Mouse (Mus musculus): ENCODE data around the gene Stard13. TPM values are rescaled to one million over a fixed set of nuclear protein-coding genes. Genes with fewer than 3 reads are reported as not detected.

Stard13 gene
- polyA plus RNA-seq, 1 experiment from 2014 or later = 9.0 TPM

DNA sequence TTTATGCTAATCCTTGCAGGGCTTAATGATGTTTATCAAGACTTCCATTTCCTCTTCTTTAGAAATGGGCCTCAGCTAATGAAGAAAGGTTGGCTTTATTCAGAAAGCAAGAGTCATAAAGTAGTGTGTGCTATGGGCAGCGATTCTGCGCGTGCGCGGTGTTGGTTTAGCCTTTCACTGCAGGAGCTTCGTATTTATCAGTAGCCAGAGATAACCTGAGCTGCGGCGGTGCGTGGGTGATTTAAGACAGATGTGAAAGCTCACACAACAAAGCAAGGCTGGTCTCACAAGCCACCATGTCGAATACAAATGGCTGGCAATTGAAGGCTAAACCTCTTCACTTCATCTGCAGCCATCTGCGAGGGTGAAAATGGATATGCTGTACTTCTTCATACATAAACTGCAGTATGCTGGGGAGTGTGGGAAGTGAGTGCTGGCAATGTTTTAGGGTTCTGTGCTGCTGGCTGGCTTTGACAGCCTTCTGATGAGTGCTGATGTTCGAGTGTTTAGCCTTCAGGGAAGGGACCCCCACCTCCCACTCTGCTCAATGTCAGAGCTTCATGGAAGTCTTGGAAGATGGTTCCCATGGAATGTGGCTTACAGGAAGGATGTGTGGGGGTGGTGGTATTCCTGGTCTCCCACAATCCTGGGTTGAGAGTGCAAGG is 177.2 kb downstream of the Stard13 start:
- no peaks in the 10 kb centered on the region for H3K27me3 ChIP-seq
- H3K27ac ChIP-seq (replicated peaks) = peak overlapping the region; percentile 36; the same call in 1 of the 2 replicates
- peak; percentile 48; the same call in 1 of the 2 replicates for ATAC-seq (ENCODE audit: insufficient number of reproducible peaks, low FRiP score, low TSS enrichment, low read depth)
- no peak overlapping the region for H3K9ac ChIP-seq
- WGBS = 47% methylated on average over 12 of the region's 12 CpGs
- H3K4me3 ChIP-seq (replicated peaks) = no peak overlapping the region
- 0 out of 2 replicates have a peak, but pooled peaks cover 7% of the 10 kb centered on the region for H3K9me3 ChIP-seq (replicated peaks)
- peaks cover 7% of the 10 kb centered on the region; the same call in 1 of the 2 replicates for H3K36me3 ChIP-seq
- peaks cover 26% of the 10 kb centered on the region; the same call in 1 of the 2 replicates for H3K4me1 ChIP-seq
- no peak overlapping the region for H3K4me2 ChIP-seq (replicated peaks)

DNA sequence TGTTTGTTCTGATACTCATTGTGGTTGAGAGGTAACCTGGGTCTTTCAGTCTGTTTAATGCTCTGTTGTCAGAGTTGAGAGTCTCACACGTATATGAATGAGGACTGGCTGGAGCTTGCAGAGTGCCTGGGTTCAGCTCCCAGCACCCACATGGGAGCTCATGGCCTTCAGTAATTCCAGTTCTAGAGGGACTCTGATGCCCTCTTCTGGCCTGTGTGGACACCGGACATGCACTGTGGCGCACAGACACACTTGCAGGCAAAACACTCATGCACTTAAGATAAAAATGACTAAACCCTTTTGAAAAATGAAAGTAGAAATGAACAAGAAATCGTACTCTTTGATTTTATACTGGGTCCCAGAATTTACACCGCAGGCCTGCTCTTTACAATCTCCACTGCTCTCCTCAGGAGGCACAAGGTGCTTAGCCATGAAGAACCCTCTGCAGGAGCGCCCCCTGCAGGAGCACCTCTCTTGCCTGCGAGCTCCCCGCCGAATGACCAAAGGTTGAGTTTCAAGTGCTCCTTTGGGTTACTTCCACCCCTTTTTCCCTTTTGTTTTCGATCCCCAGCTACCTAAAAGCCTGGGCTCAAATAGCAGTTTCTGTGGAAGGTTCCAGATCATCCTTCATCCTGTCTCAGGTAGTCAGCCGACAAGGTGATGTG is 178.1 kb downstream of the Stard13 start:
- Histone ChIP-seq H3K9ac (no peak overlapping the region), H3K9me3 (replicated peaks) (0 out of 2 replicates have a peak, but pooled peaks cover 7% of the 10 kb centered on the region), H3K36me3 (peaks cover 7% of the 10 kb centered on the region; the same call in 1 of the 2 replicates), H3K27ac (replicated peaks) (no peak overlapping the region), H3K4me2 (replicated peaks) (no peak overlapping the region), H3K27me3 (no peaks in the 10 kb centered on the region), H3K4me1 (peaks cover 26% of the 10 kb centered on the region; the same call in 1 of the 2 replicates), H3K4me3 (replicated peaks) (no peak overlapping the region)
- ATAC-seq (ENCODE audit: insufficient number of reproducible peaks, low FRiP score, low TSS enrichment, low read depth) = no peak
- 90% methylated on average over 11 of the region's 11 CpGs for WGBS

DNA sequence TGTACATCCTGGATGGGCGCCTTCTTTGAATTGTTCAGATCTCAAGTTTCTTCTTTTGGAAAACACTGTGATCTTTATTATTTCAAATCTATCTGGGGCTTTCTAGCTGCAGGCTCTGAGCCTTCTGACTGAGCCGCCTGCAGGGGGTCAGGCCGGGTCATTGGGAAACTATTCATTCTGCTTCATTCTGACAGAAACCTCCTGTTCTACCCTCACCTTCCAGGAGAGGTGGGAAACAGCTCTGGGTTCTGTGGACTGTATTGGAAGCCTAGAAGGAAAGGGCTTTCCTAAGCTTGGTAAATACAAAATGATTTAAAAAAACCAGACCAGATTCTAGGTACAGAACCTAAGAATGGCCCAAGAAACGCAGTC is 178.9 kb downstream of the Stard13 start:
- WGBS = 37% methylated on average over 4 of the region's 4 CpGs
- ATAC-seq (ENCODE audit: insufficient number of reproducible peaks, low FRiP score, low TSS enrichment, low read depth) = no peak
- Histone ChIP-seq H3K36me3 (peaks cover 10% of the 10 kb centered on the region; the same call in 1 of the 2 replicates), H3K4me1 (peaks cover 25% of the 10 kb centered on the region; the same call in 1 of the 2 replicates), H3K9ac (no peak overlapping the region), H3K4me3 (replicated peaks) (no peak overlapping the region), H3K27ac (replicated peaks) (peak overlapping the region; percentile 29; the same call in 1 of the 2 replicates), H3K27me3 (no peaks in the 10 kb centered on the region), H3K4me2 (replicated peaks) (no peak overlapping the region), H3K9me3 (replicated peaks) (0 out of 2 replicates have a peak, but pooled peaks cover 7% of the 10 kb centered on the region)

DNA sequence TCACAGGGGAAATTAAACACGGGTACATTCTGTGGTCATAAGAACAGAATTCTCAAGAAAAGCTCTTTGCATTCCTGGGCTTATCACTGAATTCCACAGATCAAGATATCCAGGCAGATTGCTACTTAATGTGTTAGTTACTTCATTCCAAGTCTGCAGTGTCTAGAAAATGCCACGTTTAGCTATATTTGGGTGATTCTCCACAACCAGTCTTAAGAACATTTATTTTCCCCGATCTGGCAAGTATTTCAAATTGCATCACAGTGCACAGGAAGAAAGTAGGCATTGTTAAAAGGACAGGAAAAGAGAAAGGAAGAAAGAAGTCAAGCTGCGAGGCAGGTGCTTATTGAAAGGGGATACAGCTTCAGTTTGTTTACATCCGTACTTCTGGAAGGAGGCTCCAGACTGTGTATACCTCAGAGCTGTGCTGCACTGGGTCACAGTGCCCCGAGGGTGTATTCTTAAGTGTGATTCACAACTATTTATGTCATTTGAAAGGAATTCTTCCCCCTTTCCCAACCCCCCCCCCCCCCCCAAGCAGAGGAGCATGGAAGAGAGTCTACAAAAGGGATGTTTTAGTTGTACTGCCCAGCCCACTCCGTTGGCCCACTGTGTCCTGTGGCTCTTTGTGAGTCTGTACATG is 179.4 kb downstream of the Stard13 start:
- Histone ChIP-seq H3K9ac (no peak overlapping the region), H3K4me2 (replicated peaks) (no peak overlapping the region), H3K4me1 (peaks cover 22% of the 10 kb centered on the region; the same call in 1 of the 2 replicates), H3K4me3 (replicated peaks) (no peak overlapping the region), H3K36me3 (peaks cover 10% of the 10 kb centered on the region; the same call in 1 of the 2 replicates), H3K27me3 (no peaks in the 10 kb centered on the region), H3K27ac (replicated peaks) (0 out of 2 replicates have a peak overlapping the region, but pooled peaks have one; percentile 29), H3K9me3 (replicated peaks) (0 out of 2 replicates have a peak, but pooled peaks cover 7% of the 10 kb centered on the region)
- ATAC-seq (ENCODE audit: insufficient number of reproducible peaks, low FRiP score, low TSS enrichment, low read depth) = peak; percentile 68
- 19% methylated on average over 7 of the region's 7 CpGs for WGBS

DNA sequence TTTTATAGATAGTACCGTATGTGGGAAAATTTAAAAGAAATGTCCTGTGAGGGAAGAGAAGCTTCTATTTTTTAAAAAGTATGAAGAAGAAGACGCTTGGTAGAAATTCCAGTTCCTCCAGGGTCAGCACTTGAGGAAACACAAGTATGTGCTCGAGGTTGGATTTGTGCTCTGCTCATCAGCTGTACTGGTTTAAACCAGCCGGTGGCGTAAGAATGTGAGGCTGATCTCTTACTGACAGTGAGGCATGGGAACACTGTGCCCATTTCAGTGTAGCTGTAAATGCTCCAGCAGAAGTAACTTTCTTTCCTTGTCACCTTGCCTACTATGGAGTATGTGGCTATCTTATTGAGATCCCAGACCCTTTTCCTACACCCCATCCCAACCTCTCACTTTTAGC is 180.4 kb downstream of the Stard13 start:
- 0 out of 2 replicates have a peak, but pooled peaks cover 7% of the 10 kb centered on the region for H3K9me3 ChIP-seq (replicated peaks)
- no peak overlapping the region for H3K4me2 ChIP-seq (replicated peaks)
- no peak overlapping the region for H3K27ac ChIP-seq (replicated peaks)
- H3K9ac ChIP-seq = no peak overlapping the region
- H3K27me3 ChIP-seq = no peaks in the 10 kb centered on the region
- peaks cover 10% of the 10 kb centered on the region; the same call in 1 of the 2 replicates for H3K36me3 ChIP-seq
- H3K4me1 ChIP-seq = peaks cover 22% of the 10 kb centered on the region; the same call in 1 of the 2 replicates
- no peak overlapping the region for H3K4me3 ChIP-seq (replicated peaks)
- ATAC-seq (ENCODE audit: insufficient number of reproducible peaks, low FRiP score, low TSS enrichment, low read depth) = no peak
- WGBS = 74% methylated on average over 5 of the region's 5 CpGs

DNA sequence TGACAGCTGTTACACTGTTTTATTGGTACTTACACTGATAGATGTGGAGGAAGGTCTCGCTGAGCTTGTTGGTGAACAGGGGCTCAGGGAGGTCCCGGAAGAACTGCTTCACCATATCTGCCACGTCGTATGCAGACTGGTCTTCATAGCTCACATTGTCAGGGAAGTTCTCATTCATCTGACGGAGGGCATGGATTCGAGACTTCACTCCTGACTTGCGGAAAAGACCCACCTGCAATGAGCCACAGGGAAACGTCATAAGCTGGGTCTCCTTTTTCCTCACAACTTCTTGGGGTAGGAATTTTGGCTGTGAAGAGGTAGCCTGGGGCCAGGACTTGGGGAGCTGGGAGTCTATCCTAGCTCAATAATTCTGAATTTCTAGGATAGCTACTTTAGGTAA is 181.3 kb downstream of the Stard13 start:
- H3K27me3 ChIP-seq = no peaks in the 10 kb centered on the region
- no peak overlapping the region for H3K9ac ChIP-seq
- 90% methylated on average over 8 of the region's 8 CpGs for WGBS
- H3K4me2 ChIP-seq (replicated peaks) = no peak overlapping the region
- H3K4me1 ChIP-seq = peaks cover 25% of the 10 kb centered on the region
- H3K27ac ChIP-seq (replicated peaks) = no peak overlapping the region
- no peak overlapping the region for H3K4me3 ChIP-seq (replicated peaks)
- H3K36me3 ChIP-seq = peaks cover 10% of the 10 kb centered on the region; the same call in 1 of the 2 replicates
- 0 out of 2 replicates have a peak, but pooled peaks cover 7% of the 10 kb centered on the region for H3K9me3 ChIP-seq (replicated peaks)
- ATAC-seq (ENCODE audit: insufficient number of reproducible peaks, low FRiP score, low TSS enrichment, low read depth) = no peak

DNA sequence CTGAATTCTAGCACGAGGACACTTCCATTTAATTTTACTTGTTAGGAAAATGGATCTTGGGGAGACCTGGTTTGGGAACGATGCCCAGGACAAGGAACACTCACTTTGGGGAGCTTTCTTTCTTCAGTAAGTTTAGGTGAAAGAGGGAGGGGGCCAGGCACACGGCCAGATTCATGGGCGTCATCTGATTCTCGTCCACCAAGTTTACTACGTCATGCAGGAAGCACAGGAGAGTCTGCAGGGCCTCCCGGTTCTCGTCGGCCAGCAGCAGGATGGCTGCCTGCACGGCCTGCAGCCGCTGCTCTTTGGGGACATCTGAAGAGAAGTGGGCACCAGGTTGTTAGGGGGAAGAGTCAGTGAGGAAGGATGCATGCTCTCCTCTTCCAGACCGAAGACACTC is 186.1 kb downstream of the Stard13 start:
- H3K4me3 ChIP-seq (replicated peaks) = no peak overlapping the region
- no peak overlapping the region for H3K9ac ChIP-seq
- peak overlapping the region; percentile 36 for H3K27ac ChIP-seq (replicated peaks)
- no peaks in the 10 kb centered on the region for H3K27me3 ChIP-seq
- peaks cover 16% of the 10 kb centered on the region for H3K36me3 ChIP-seq
- 0 out of 2 replicates have a peak, but pooled peaks cover 5% of the 10 kb centered on the region for H3K9me3 ChIP-seq (replicated peaks)
- ATAC-seq (ENCODE audit: insufficient number of reproducible peaks, low FRiP score, low TSS enrichment, low read depth) = no peak
- 57% methylated on average over 12 of the region's 12 CpGs for WGBS
- H3K4me1 ChIP-seq = peaks cover 14% of the 10 kb centered on the region
- H3K4me2 ChIP-seq (replicated peaks) = no peak overlapping the region

DNA sequence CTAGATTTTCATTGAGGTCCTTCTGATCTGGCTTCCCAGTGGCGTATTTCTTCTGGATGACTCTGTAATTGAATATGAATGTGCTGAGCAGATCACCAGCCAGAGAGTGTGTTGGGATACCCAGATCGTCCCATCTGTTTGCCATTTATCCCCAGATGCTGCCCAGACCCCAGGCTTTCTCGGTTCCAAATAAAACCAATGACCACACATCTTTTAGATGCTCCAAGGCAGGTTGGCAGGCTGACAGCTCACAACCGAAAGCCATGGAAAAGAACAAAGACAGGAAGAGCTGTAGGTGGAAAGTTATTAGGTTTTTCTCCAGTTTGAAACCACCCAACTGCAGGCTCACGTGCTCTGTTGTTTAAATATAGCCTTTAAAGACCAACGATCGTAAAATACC is 186.7 kb downstream of the Stard13 start:
- WGBS = 36% methylated on average over 7 of the region's 7 CpGs
- Histone ChIP-seq H3K9me3 (replicated peaks) (no peaks in the 10 kb centered on the region), H3K27ac (replicated peaks) (no peak overlapping the region), H3K4me2 (replicated peaks) (no peak overlapping the region), H3K36me3 (peaks cover 10% of the 10 kb centered on the region; the same call in 1 of the 2 replicates), H3K27me3 (no peaks in the 10 kb centered on the region), H3K9ac (no peak overlapping the region), H3K4me1 (peaks cover 14% of the 10 kb centered on the region), H3K4me3 (replicated peaks) (no peak overlapping the region)
- peak; percentile 68; the same call in 1 of the 2 replicates for ATAC-seq (ENCODE audit: insufficient number of reproducible peaks, low FRiP score, low TSS enrichment, low read depth)

DNA sequence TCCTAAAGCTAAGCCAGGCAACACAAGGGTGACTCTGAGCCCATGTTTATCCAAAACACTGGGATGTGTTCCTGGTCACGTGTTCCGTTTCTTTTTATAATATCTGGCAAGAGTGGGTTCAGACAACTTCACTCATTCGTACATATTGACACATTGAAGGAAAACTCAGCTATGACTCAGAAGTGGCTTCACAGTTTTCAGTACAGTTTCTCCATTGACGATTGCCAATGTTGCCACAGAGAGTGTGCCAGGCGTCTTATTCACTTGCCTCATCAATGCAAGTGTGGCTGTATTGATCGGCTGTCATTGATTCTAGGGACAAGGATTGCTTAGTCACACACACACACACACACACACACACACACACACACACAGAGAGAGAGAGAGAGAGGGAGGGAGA is 187.5 kb downstream of the Stard13 start:
- H3K4me2 ChIP-seq (replicated peaks) = no peak overlapping the region
- WGBS = 91% methylated on average over 6 of the region's 6 CpGs
- H3K36me3 ChIP-seq = peaks cover 10% of the 10 kb centered on the region; the same call in 1 of the 2 replicates

DNA sequence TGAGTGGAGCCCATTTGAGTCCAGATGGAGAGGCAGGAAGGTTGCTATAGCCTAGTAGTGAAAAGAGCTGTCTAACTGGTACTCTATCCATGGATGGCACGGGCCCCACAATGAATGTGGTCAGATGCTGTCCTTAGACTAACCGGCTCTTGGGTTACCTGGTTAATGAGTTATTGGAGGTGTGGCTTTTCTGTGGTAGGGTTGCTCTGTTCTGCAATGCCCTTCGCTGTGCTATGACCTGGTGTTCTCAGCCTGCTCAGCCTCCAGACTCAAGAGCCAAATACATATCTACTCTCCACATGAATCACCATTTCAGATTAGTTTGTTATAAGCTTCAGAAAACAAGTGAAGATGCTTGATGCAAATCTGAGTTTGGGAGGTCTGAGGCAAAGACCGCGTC is 190.7 kb downstream of the Stard13 start:
- Histone ChIP-seq H3K27me3 (no peaks in the 10 kb centered on the region), H3K4me2 (replicated peaks) (no peak overlapping the region), H3K4me1 (peaks cover 13% of the 10 kb centered on the region), H3K9me3 (replicated peaks) (no peaks in the 10 kb centered on the region), H3K4me3 (replicated peaks) (no peak overlapping the region), H3K9ac (no peak overlapping the region), H3K36me3 (peaks cover 14% of the 10 kb centered on the region), H3K27ac (replicated peaks) (no peak overlapping the region)
- ATAC-seq (ENCODE audit: insufficient number of reproducible peaks, low FRiP score, low TSS enrichment, low read depth) = no peak
- whole genome bisulfite sequencing = 95% methylated on average over 5 of the region's 5 CpGs

More for the DNA sequence above, 187.5 kb downstream of the Stard13 start:
- H3K9ac ChIP-seq = no peak overlapping the region
- H3K4me1 ChIP-seq = peaks cover 14% of the 10 kb centered on the region
- no peaks in the 10 kb centered on the region for H3K27me3 ChIP-seq
- H3K27ac ChIP-seq (replicated peaks) = no peak overlapping the region
- no peak for ATAC-seq (ENCODE audit: insufficient number of reproducible peaks, low FRiP score, low TSS enrichment, low read depth)
- H3K9me3 ChIP-seq (replicated peaks) = no peaks in the 10 kb centered on the region
- no peak overlapping the region for H3K4me3 ChIP-seq (replicated peaks)

DNA sequence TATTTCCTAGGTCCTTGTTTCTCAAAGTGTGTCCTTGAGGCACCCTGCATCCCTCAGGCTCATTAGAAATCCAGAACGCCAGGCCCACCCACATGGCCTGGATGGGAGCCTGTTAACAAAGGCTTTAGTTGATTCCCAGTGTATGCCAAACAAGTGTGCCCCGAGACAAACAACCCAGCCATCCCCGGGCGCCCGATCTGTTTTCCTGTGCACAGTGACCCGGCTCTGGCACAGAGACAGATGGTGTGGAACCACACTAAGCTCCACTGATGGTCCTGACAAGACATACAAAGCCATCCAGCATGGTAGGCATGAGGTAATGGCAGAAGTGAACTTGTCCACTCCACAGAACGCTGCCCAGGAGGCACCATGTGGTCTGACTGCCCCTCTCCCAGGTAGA is 195.8 kb downstream of the Stard13 start:
- whole genome bisulfite sequencing = 79% methylated on average over 7 of the region's 7 CpGs
- peaks cover 7% of the 10 kb centered on the region; the same call in 1 of the 2 replicates for H3K36me3 ChIP-seq
- ATAC-seq (ENCODE audit: insufficient number of reproducible peaks, low FRiP score, low TSS enrichment, low read depth) = no peak
- H3K4me1 ChIP-seq = 0 out of 2 replicates have a peak, but pooled peaks cover 2% of the 10 kb centered on the region
- H3K4me2 ChIP-seq (replicated peaks) = no peak overlapping the region
- no peak overlapping the region for H3K27ac ChIP-seq (replicated peaks)
- no peaks in the 10 kb centered on the region for H3K27me3 ChIP-seq
- no peaks in the 10 kb centered on the region for H3K9me3 ChIP-seq (replicated peaks)
- H3K9ac ChIP-seq = no peak overlapping the region
- no peak overlapping the region for H3K4me3 ChIP-seq (replicated peaks)

Measured in embryonic facial prominence, embryonic 15.5 days (tissue).